Mouse (Mus musculus): ENCODE measurements around the gene Grem2. TPM values are rescaled to one million over a fixed set of nuclear protein-coding genes. Genes with fewer than 3 reads are reported as not detected.

The Grem2 gene
- polyA plus RNA-seq, 1 experiment = not detected

DNA sequence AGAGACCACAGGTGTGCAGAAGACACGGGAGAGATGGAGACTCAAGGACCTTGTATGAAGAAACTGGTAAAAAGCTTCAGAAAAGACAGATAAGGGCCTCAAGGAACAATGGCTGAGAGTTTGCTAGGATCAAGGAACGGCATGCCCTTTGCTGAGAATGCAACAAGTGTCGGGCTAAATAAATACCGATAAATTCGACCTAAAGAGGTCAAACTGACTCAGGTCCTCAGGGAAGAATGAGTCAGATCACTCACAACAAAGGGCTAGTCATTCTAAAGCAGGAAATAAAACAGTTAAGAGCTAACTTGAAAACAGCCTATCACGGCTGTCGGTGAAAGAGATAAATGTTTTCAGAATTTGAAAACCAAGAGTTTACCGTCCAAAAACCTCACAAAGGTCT, 95.1 kb downstream of the Grem2 start:
- no peaks in the 10 kb centered on the region for H3K4me1 ChIP-seq (ENCODE audit: control insufficient read depth, insufficient read depth, low read length)
- no peak overlapping the region for H3K4me3 ChIP-seq (ENCODE audit: insufficient read depth, low read length)
- no peak for TF ChIP-seq CTCF (IDR thresholded peaks at IDR 0.05; ENCODE audit: low read depth, low read length)
- no peak for TF ChIP-seq POLR2A (IDR thresholded peaks at IDR 0.05; ENCODE audit: borderline replicate concordance, low read depth, low read length)
- H3K27ac ChIP-seq (ENCODE audit: insufficient read depth, low read depth, low read length) = no peak overlapping the region

DNA sequence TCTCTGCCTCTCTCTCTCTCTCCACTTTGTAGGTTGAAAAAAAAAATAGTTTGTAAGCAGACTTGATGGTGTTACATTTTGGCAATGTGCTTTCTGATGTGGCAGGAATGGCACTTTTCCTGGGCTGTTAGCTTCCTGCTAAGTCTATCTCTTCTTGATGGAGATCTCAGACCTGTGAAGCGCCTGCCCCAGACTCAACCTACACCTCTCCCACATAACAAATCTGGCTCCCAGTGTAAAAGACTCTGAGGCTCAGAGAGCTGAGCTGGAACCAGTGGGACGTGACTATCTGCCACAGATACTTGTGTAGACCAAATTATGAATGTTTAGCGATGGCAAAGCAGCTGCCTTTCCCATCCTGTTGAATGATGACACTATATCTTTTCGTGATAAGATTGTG, 109.8 kb downstream of the Grem2 start:
- Histone ChIP-seq H3K4me3 (ENCODE audit: insufficient read depth, low read length) (no peak overlapping the region), H3K27ac (ENCODE audit: insufficient read depth, low read depth, low read length) (no peak overlapping the region)

GRCm38 (mm10) chr1:174788617-174789016, 133.0 kb downstream of the Grem2 start:
- TF ChIP-seq CTCF (IDR thresholded peaks at IDR 0.05; ENCODE audit: low read depth, low read length) (no peak), POLR2A (IDR thresholded peaks at IDR 0.05; ENCODE audit: borderline replicate concordance, low read depth, low read length) (no peak)
- Histone ChIP-seq H3K4me3 (ENCODE audit: insufficient read depth, low read length) (no peak overlapping the region), H3K4me1 (ENCODE audit: control insufficient read depth, insufficient read depth, low read length) (no peaks in the 10 kb centered on the region), H3K27ac (ENCODE audit: insufficient read depth, low read depth, low read length) (no peak overlapping the region)

More for the DNA sequence above, 109.8 kb downstream of the Grem2 start:
- no peaks in the 10 kb centered on the region for H3K4me1 ChIP-seq (ENCODE audit: control insufficient read depth, insufficient read depth, low read length)
- no peak for TF ChIP-seq POLR2A (IDR thresholded peaks at IDR 0.05; ENCODE audit: borderline replicate concordance, low read depth, low read length)
- TF ChIP-seq CTCF (IDR thresholded peaks at IDR 0.05; ENCODE audit: low read depth, low read length) = no peak

Data from bone marrow macrophage, adult 2 months (primary cell).